Mouse (Mus musculus) bone marrow, adult 2 months (tissue): ENCODE results near the gene Map2k3.

Source experiments
- CTCF ChIP-seq: fragments of 200-500 bp; IDR thresholded peaks from 2 replicates; pipeline ENCODE4 v1.5.1; 2011; ENCODE audit warnings: low read length, control low read depth; ENCODE audit not compliant: control insufficient read depth, insufficient read depth
- POLR2A ChIP-seq: fragments of 200-500 bp; IDR thresholded peaks from 2 replicates; pipeline ENCODE4 v1.6.1; 2011; ENCODE audit warnings: low read depth, mild to moderate bottlenecking, control low read depth, low read length, borderline replicate concordance; ENCODE audit not compliant: control insufficient read depth

- no peak for TF ChIP-seq CTCF
- TF ChIP-seq POLR2A, result peak; percentile 45; the same call in 1 of the 2 replicates
Measured at GRCm38 (mm10) chr11:60924498-60924897, 7.3 kb upstream of the Map2k3 start.
